Mouse (Mus musculus) thymus, adult 2 months (tissue): Measurements from ENCODE around the gene Vezf1.

Source experiments
- CTCF ChIP-seq: fragments of 200-500 bp; IDR thresholded peaks from 2 replicates; pipeline ENCODE4 v1.5.1; 2012; ENCODE audit warnings: mild to moderate bottlenecking, control low read depth, low read length, moderate library complexity, borderline replicate concordance; ENCODE audit not compliant: control insufficient read depth, poor library complexity, insufficient read depth; ENCODE audit errors: extremely low read depth
- POLR2A ChIP-seq: fragments of 200-500 bp; IDR thresholded peaks from 2 replicates; pipeline ENCODE4 v1.6.1; 2012; ENCODE audit warnings: mild to moderate bottlenecking, low read length, control low read depth, moderate library complexity; ENCODE audit not compliant: control insufficient read depth, poor library complexity, insufficient read depth; ENCODE audit errors: extremely low read depth

GRCm38 (mm10) chr11:88054589-88054988 is 13.5 kb upstream of the Vezf1 start:
- no peak for TF ChIP-seq CTCF
- TF ChIP-seq POLR2A: no peak
